ENCODE assay signal across 11 mouse cellular contexts in the genomic region with DNA sequence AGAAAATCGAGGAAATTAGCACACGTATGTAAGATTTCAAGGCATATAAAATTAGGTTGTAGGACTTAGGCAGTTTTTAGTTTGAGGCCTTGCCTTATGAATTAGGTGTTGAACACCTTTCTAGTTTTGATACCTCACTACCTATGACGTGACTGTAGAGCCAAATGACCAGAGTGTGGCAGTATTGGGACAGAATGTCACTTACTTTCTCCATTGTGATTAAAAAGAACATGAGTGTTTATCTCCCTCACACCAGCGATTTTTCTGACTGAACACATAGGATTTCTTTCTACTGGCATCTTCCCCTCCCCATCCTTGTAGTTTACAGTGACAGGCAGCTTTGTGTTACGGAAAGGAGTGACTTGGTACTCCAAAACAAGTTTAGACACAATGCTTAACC. TPM values are rescaled to one million over a fixed set of nuclear protein-coding genes. Genes with fewer than 3 reads are reported as not detected.
DNase-seq lines count a peak whose midpoint lies in the region; ATAC-seq lines count a peak whose summit lies in the region.
"Had no signal": no experiment of that assay in that cellular context is flagged by ENCODE, and none has a peak within 500 bp of the region (broad histone marks: within the 10 kb centered on the region; RNA-seq: fewer than 3 reads in every experiment).

No protein-coding gene starts in this region.

- H3K27ac ChIP-seq in midbrain, embryonic 13.5 days: no peak overlapping the region
- no peak overlapping the region for H3K27ac ChIP-seq in midbrain, embryonic 10.5 days (replicated peaks)
- H3K27ac ChIP-seq in limb, embryonic 13.5 days: no peak overlapping the region
- H3K27ac ChIP-seq: lung, embryonic 15.5 days; stomach, embryonic 15.5 days had no signal

- peak; percentile 38; the same call in 1 of the 2 replicates for ATAC-seq in midbrain, embryonic 13.5 days
- peak; percentile 62; the same call in 1 of the 2 replicates for ATAC-seq in limb, embryonic 13.5 days (ENCODE audit: low FRiP score, low read depth)
- no peak for ATAC-seq in activated CD4-positive, CD25-positive, alpha-beta regulatory T cell, adult 4 months
- ATAC-seq in CD4-positive, CD25-positive, alpha-beta regulatory T cell, adult 4 months: no peak

- no peak overlapping the region for H3K9ac ChIP-seq in midbrain, embryonic 13.5 days (replicated peaks)
- no peak overlapping the region for H3K9ac ChIP-seq in limb, embryonic 13.5 days
- H3K9ac ChIP-seq: lung, embryonic 15.5 days; stomach, embryonic 15.5 days had no signal

- DNase-seq in embryo, embryonic 10 days (ENCODE audit: low spot score): peak; percentile 71
- no peak for DNase-seq in embryo, embryonic 9.5 days (ENCODE audit: extremely low spot score)
- DNase-seq in midbrain, embryonic 10.5 days (ENCODE audit: low spot score): no peak
- peak; percentile 45 for DNase-seq in heart, adult 8-10 months (ENCODE audit: low spot score)

- H3K27me3 ChIP-seq in midbrain, embryonic 13.5 days: no peaks in the 10 kb centered on the region
- no peaks in the 10 kb centered on the region for H3K27me3 ChIP-seq in midbrain, embryonic 10.5 days (ENCODE audit: low read depth, poor library complexity, severe bottlenecking)
- no peaks in the 10 kb centered on the region for H3K27me3 ChIP-seq in limb, embryonic 13.5 days
- H3K27me3 ChIP-seq: lung, embryonic 15.5 days; stomach, embryonic 15.5 days had no signal

- H3K4me3 ChIP-seq in midbrain, embryonic 13.5 days (replicated peaks): no peak overlapping the region
- H3K4me3 ChIP-seq in midbrain, embryonic 10.5 days: no peak overlapping the region
- no peak overlapping the region for H3K4me3 ChIP-seq in limb, embryonic 13.5 days
- H3K4me3 ChIP-seq: erythroblast, embryonic 14.5 days; lung, embryonic 15.5 days; stomach, embryonic 15.5 days had no signal

- no peaks in the 10 kb centered on the region for H3K9me3 ChIP-seq in midbrain, embryonic 13.5 days
- H3K9me3 ChIP-seq in midbrain, embryonic 10.5 days (replicated peaks): no peaks in the 10 kb centered on the region
- no peaks in the 10 kb centered on the region for H3K9me3 ChIP-seq in limb, embryonic 13.5 days
- H3K9me3 ChIP-seq: lung, embryonic 15.5 days; stomach, embryonic 15.5 days had no signal

- WGBS in midbrain, embryonic 13.5 days: 49% methylated on average over 5 of the region's 5 CpGs
- WGBS in midbrain, embryonic 10.5 days: 49% methylated on average over 5 of the region's 5 CpGs
- WGBS in limb, embryonic 13.5 days: 51% methylated on average over 5 of the region's 5 CpGs

- H3K4me2 ChIP-seq in midbrain, embryonic 13.5 days (replicated peaks): no peak overlapping the region
- H3K4me2 ChIP-seq in limb, embryonic 13.5 days (replicated peaks): no peak overlapping the region
- H3K4me2 ChIP-seq: lung, embryonic 15.5 days; stomach, embryonic 15.5 days had no signal

- H3K4me1 ChIP-seq in midbrain, embryonic 13.5 days (replicated peaks): peaks cover 7% of the 10 kb centered on the region; the same call in 1 of the 2 replicates
- 0 out of 2 replicates have a peak, but pooled peaks cover 7% of the 10 kb centered on the region for H3K4me1 ChIP-seq in midbrain, embryonic 10.5 days
- peaks cover 3% of the 10 kb centered on the region; the same call in 1 of the 2 replicates for H3K4me1 ChIP-seq in limb, embryonic 13.5 days
- H3K4me1 ChIP-seq: stomach, embryonic 15.5 days had no signal

- 0 out of 2 replicates have a peak, but pooled peaks cover 15% of the 10 kb centered on the region for H3K36me3 ChIP-seq in midbrain, embryonic 13.5 days
- H3K36me3 ChIP-seq in midbrain, embryonic 10.5 days: no peaks in the 10 kb centered on the region
- H3K36me3 ChIP-seq in limb, embryonic 13.5 days: peaks cover 4% of the 10 kb centered on the region; the same call in 1 of the 2 replicates
- H3K36me3 ChIP-seq: stomach, embryonic 15.5 days had no signal

RNA-seq across cellular contexts. Expression of a gene that starts 55.5 kb away (rescaled TPM):
- polyA plus RNA-seq in midbrain, embryonic 13.5 days (2015; fragmentation: Nextera tagmentation; extraction: Ambion mirVana): 85.1 and 91.7 TPM in 2 replicates
- 45.0 and 55.5 TPM in 2 replicates for polyA plus RNA-seq in midbrain, embryonic 10.5 days (2016; fragmentation: Nextera tagmentation; extraction: Ambion mirVana)
- total RNA-seq in heart, adult 8-10 months (2022): 10 to 100 TPM; 14.2 to 15.8 (median 15.3) TPM
- 54.3 and 55.9 TPM in 2 replicates for polyA plus RNA-seq in limb, embryonic 13.5 days (2015; fragmentation: Nextera tagmentation; extraction: Ambion mirVana)
- 10 to 100 TPM; 45.1 to 51.6 TPM for polyA plus RNA-seq in activated CD4-positive, CD25-positive, alpha-beta regulatory T cell, adult 4 months (2017; shearing (Covaris generic))
- 10 to 100 TPM; 38.1 to 41.2 TPM for polyA plus RNA-seq in CD4-positive, CD25-positive, alpha-beta regulatory T cell, adult 4 months (2017; shearing (Covaris generic))

Comparison
In these comparisons a context has a peak if more than half of its experiments do, and no peak if none do; other contexts are left out.
1. DNase-seq: peak in embryo, embryonic 10 days (single experiment) and heart, adult 8-10 months (single experiment); none in embryo, embryonic 9.5 days (single experiment) and midbrain, embryonic 10.5 days (single experiment).
2. ATAC-seq: peak in midbrain, embryonic 13.5 days (single experiment) and limb, embryonic 13.5 days (single experiment); none in activated CD4-positive, CD25-positive, alpha-beta regulatory T cell, adult 4 months (single experiment) and CD4-positive, CD25-positive, alpha-beta regulatory T cell, adult 4 months (single experiment).